ENCODE assay signal across 8 mouse cellular contexts in genomic region chr8:61386645-61387044, GRCm38 (mm10).
DNase-seq lines count a peak whose midpoint lies in the region; ATAC-seq and TF ChIP-seq lines count a peak whose summit lies in the region.

No protein-coding gene starts in this region.

- peaks cover 45% of the 10 kb centered on the region for H3K36me3 ChIP-seq in forebrain, embryonic 12.5 days (replicated peaks)
- peaks cover 35% of the 10 kb centered on the region for H3K36me3 ChIP-seq in intestine, postnatal 0 days (ENCODE audit: control insufficient read depth, insufficient read depth)
- H3K36me3 ChIP-seq in midbrain, embryonic 11.5 days (ENCODE audit: control insufficient read depth, insufficient read depth, low read length): peaks cover 3% of the 10 kb centered on the region; the same call in 1 of the 2 replicates

- ATAC-seq in frontal cortex, adult (ENCODE audit: low TSS enrichment): peak; percentile 45
- ATAC-seq in forebrain, embryonic 12.5 days (ENCODE audit: low FRiP score): peak; percentile 78
- no peak for ATAC-seq in intestine, postnatal 0 days
- peak; percentile 88 for ATAC-seq in midbrain, embryonic 11.5 days (ENCODE audit: low FRiP score)
- no peak for ATAC-seq in megakaryocyte-erythroid progenitor cell, adult 5-6 weeks (replicated peaks; ENCODE audit: low FRiP score, low TSS enrichment, poor library complexity, severe bottlenecking)

- no peak for DNase-seq in frontal cortex, postnatal 25 days (ENCODE audit: low spot score in 2 of 2)
- peak; percentile 23 for DNase-seq in ZHBTc4 (ENCODE audit: low read depth, low spot score)
- DNase-seq in midbrain, embryonic 11.5 days (ENCODE audit: low spot score, missing footprints): peak; percentile 95
- no peak for DNase-seq in urinary bladder, adult 2 months (ENCODE audit: low spot score)

- peak overlapping the region; percentile 30; the same call in 1 of the 2 replicates for H3K9ac ChIP-seq in forebrain, embryonic 12.5 days
- no peak overlapping the region for H3K9ac ChIP-seq in intestine, postnatal 0 days (ENCODE audit: low read depth, low read length)
- peak overlapping the region; percentile 3; the same call in 1 of the 2 replicates for H3K9ac ChIP-seq in midbrain, embryonic 11.5 days (ENCODE audit: low read length)

- H3K4me1 ChIP-seq in forebrain, embryonic 12.5 days: peaks cover 55% of the 10 kb centered on the region
- no peaks in the 10 kb centered on the region for H3K4me1 ChIP-seq in intestine, postnatal 0 days (replicated peaks; ENCODE audit: control insufficient read depth, insufficient read depth, low read length)
- H3K4me1 ChIP-seq in midbrain, embryonic 11.5 days (ENCODE audit: control insufficient read depth, insufficient read depth, low read length): peaks cover 35% of the 10 kb centered on the region

- 7% methylated on average over 7 of the region's 7 CpGs for WGBS in forebrain, embryonic 12.5 days
- 73% methylated on average over 7 of the region's 7 CpGs for WGBS in intestine, postnatal 0 days
- WGBS in midbrain, embryonic 11.5 days: 5% methylated on average over 7 of the region's 7 CpGs

- peak overlapping the region; percentile 28; the same call in 1 of the 2 replicates for H3K4me2 ChIP-seq in forebrain, embryonic 12.5 days
- H3K4me2 ChIP-seq in intestine, postnatal 0 days (replicated peaks; ENCODE audit: low read depth): no peak overlapping the region
- peak overlapping the region; percentile 4; the same call in 1 of the 2 replicates for H3K4me2 ChIP-seq in midbrain, embryonic 11.5 days

- H3K9me3 ChIP-seq in forebrain, embryonic 12.5 days: no peaks in the 10 kb centered on the region
- H3K9me3 ChIP-seq in intestine, postnatal 0 days (ENCODE audit: control insufficient read depth): no peaks in the 10 kb centered on the region
- no peaks in the 10 kb centered on the region for H3K9me3 ChIP-seq in midbrain, embryonic 11.5 days (ENCODE audit: control insufficient read depth, low read length)

- peak; percentile 46 for TF ChIP-seq CTCF in intestine, postnatal 0 days (IDR thresholded peaks at IDR 0.05; ENCODE audit: low read depth)

- H3K4me3 ChIP-seq in forebrain, embryonic 12.5 days (replicated peaks): no peak overlapping the region
- no peak overlapping the region for H3K4me3 ChIP-seq in intestine, postnatal 0 days (ENCODE audit: low read depth, low read length)
- no peak overlapping the region for H3K4me3 ChIP-seq in midbrain, embryonic 11.5 days (ENCODE audit: low read depth, low read length)

- H3K27ac ChIP-seq in forebrain, embryonic 12.5 days: peak overlapping the region; percentile 88
- no peak overlapping the region for H3K27ac ChIP-seq in intestine, postnatal 0 days (ENCODE audit: low read depth, low read length)
- peak overlapping the region; percentile 92 for H3K27ac ChIP-seq in midbrain, embryonic 11.5 days (ENCODE audit: low read depth, low read length)

- H3K27me3 ChIP-seq in forebrain, embryonic 12.5 days: no peaks in the 10 kb centered on the region
- no peaks in the 10 kb centered on the region for H3K27me3 ChIP-seq in intestine, postnatal 0 days (replicated peaks; ENCODE audit: control insufficient read depth, insufficient read depth, low read length)
- no peaks in the 10 kb centered on the region for H3K27me3 ChIP-seq in midbrain, embryonic 11.5 days (ENCODE audit: control insufficient read depth, insufficient read depth, low read length)

Comparison
In these comparisons a context has a peak if more than half of its experiments do, and no peak if none do; other contexts are left out.
1. ATAC-seq: peak in frontal cortex, adult (single experiment), forebrain, embryonic 12.5 days (single experiment) and midbrain, embryonic 11.5 days (single experiment); none in intestine, postnatal 0 days (single experiment) and megakaryocyte-erythroid progenitor cell, adult 5-6 weeks (single experiment).
2. DNase-seq: peak in ZHBTc4 (single experiment) and midbrain, embryonic 11.5 days (single experiment); none in frontal cortex, postnatal 25 days (0 of 2) and urinary bladder, adult 2 months (single experiment).